Mouse (Mus musculus) ES-Bruce4 (cell line): ENCODE results near the gene Gm9821. TPM values are rescaled to one million over a fixed set of nuclear protein-coding genes. Genes with fewer than 3 reads are reported as not detected.

Experiments used
- H3K27ac ChIP-seq: 2 replicates; pipeline ENCODE4 v1.5.1; 2012; ENCODE audit warnings: low read length, inconsistent platforms; ENCODE audit not compliant: insufficient read depth
- H3K27me3 ChIP-seq: 2 replicates; pipeline ENCODE4 v1.6.1; 2012; ENCODE audit warnings: mild to moderate bottlenecking, low read length, inconsistent platforms; ENCODE audit not compliant: control insufficient read depth, poor library complexity, insufficient read depth, severe bottlenecking
- H3K36me3 ChIP-seq: 2 replicates; pipeline ENCODE4 v1.6.1; 2012; ENCODE audit warnings: inconsistent platforms, mild to moderate bottlenecking, low read length, moderate library complexity; ENCODE audit not compliant: control insufficient read depth, poor library complexity, insufficient read depth, severe bottlenecking
- H3K4me1 ChIP-seq: one replicate; pipeline ENCODE4 v1.8.1; 2011; ENCODE audit warnings: low read length; ENCODE audit not compliant: control insufficient read depth, insufficient read depth
- H3K4me3 ChIP-seq: 2 replicates; pipeline ENCODE4 v1.5.1; 2011; ENCODE audit warnings: low read depth, mild to moderate bottlenecking, low read length
- H3K9ac ChIP-seq: 2 replicates; pipeline ENCODE4 v1.6.1; 2012; ENCODE audit warnings: low read depth, mild to moderate bottlenecking, inconsistent platforms; ENCODE audit not compliant: poor library complexity, severe bottlenecking
- H3K9me3 ChIP-seq: replicated peaks from 2 replicates; pipeline ENCODE4 v1.6.1; 2012; ENCODE audit warnings: mild to moderate bottlenecking, low read length, inconsistent platforms; ENCODE audit not compliant: control insufficient read depth, poor library complexity, insufficient read depth, severe bottlenecking
- CTCF ChIP-seq: IDR thresholded peaks from one replicate; pipeline ENCODE4 v1.8.1; 2011; ENCODE audit warnings: low read depth, low read length
- EP300 ChIP-seq: IDR thresholded peaks from 2 replicates; pipeline ENCODE4 v1.6.1; 2011; ENCODE audit warnings: low read depth, low read length; ENCODE audit not compliant: insufficient read depth
- POLR2A ChIP-seq: IDR thresholded peaks from one replicate; pipeline ENCODE4 v1.8.1; 2011; ENCODE audit warnings: low read length; ENCODE audit not compliant: insufficient read depth
- polyA plus RNA-seq: library from polyadenylated mRNA; stranded (reverse); fragments of >200 nt; gene quantifications from 2 replicates; pipeline ENCODE4 v1.2.4, GENCODE M21; 2011; ENCODE audit warnings: low read depth; ENCODE audit not compliant: missing spikeins, insufficient read depth, insufficient read length

Gm9821 gene
- polyA plus RNA-seq, 1 experiment: not detected

DNA sequence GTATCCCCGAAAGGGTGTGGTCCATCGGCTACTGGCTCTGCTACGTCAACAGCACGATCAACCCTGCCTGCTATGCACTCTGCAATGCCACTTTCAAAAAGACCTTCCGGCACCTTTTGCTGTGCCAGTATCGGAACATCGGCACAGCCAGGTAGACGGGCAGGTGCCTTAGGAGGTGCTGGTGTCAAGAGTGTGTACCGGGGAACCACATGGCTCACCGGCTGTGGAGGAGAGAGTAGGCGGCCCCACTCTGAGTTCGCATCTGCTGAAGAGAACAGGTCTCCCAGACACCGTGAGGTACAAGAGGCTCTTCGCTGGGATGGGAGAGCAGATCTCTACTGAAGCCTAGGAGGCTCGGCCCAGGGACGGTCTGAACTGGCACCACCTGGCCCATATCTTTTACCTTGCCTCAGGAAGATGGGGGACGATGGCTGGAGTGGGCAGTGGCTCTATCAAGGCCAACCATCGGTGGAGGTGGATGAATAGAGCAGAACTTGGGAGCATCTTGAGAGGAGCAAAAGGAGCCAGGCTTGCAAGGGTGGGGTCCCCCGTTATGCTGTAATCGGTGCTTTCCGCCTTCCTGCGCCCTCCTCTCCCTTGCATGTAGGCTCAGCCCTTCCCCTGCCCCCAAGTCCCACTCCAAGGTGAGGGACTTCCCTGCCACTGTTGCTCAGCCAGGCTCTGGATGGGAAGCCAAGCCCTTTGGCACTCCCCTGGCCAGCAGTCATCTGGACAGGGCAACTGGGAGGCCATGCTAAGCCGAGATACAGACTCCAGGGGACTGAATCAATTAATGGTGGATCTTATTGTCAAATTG, 16.8 kb upstream of the Gm9821 start:
- Histone ChIP-seq H3K4me3 (peak overlapping the region; percentile 57), H3K4me1 (peaks cover 8% of the 10 kb centered on the region)

DNA sequence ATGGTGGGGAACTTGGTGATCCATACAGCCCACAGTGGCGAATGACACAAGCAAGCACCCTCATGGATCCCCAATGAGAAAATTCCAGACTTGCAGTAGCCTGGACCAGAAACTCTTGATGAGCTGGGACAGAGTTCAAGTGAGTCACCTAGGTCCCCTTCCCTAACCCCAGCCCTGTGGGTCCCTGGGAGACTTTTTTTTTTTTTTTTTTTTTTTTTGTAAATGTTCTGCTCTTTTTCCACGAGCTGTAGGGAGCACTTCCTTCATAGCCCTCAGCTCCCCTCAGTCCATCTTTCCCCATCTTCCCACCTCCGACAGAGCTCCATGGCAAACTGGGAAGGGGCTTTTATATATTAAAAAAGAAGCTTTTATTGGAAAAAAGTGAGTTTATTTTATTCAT, 16.0 kb upstream of the Gm9821 start:
- H3K4me1 ChIP-seq: peaks cover 8% of the 10 kb centered on the region
- H3K36me3 ChIP-seq: no peaks in the 10 kb centered on the region
- no peak for TF ChIP-seq CTCF
- TF ChIP-seq EP300: no peak
- no peak for TF ChIP-seq POLR2A
- H3K9me3 ChIP-seq: no peaks in the 10 kb centered on the region
- H3K4me3 ChIP-seq: no peak overlapping the region
- no peaks in the 10 kb centered on the region for H3K27me3 ChIP-seq
- no peak overlapping the region for H3K27ac ChIP-seq
- H3K9ac ChIP-seq: peak overlapping the region; percentile 46; the same call in 1 of the 2 replicates

More for the DNA sequence above, 16.8 kb upstream of the Gm9821 start:
- H3K9me3 ChIP-seq: no peaks in the 10 kb centered on the region
- no peaks in the 10 kb centered on the region for H3K27me3 ChIP-seq
- no peaks in the 10 kb centered on the region for H3K36me3 ChIP-seq
- no peak overlapping the region for H3K9ac ChIP-seq
- no peak overlapping the region for H3K27ac ChIP-seq
- TF ChIP-seq CTCF (no peak), EP300 (no peak), POLR2A (no peak)

DNA sequence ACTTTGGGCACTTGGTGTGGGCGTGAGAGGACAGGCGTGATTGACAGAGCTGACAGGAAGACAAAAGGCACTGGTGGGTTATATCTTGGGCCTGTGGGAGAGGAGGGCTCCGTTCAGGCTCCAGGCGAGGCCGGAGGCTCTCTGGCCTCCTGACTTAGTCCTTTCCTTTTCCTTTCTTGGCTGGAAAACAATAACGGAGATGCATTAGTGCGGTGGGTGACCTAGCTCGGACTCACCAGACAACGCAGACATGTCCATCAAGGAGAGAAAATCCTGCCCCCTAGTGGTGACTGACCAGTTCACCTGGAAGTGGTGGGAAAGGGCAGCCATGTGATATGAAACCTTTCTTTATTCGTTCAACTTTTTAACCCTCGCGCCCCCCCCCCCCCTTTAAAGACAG, 15.6 kb upstream of the Gm9821 start:
- H3K4me1 ChIP-seq: peaks cover 12% of the 10 kb centered on the region
- no peak for TF ChIP-seq EP300
- TF ChIP-seq CTCF: peak; percentile 82
- no peak for TF ChIP-seq POLR2A
- no peak overlapping the region for H3K27ac ChIP-seq
- no peaks in the 10 kb centered on the region for H3K9me3 ChIP-seq
- H3K27me3 ChIP-seq: no peaks in the 10 kb centered on the region
- H3K4me3 ChIP-seq: peak overlapping the region; percentile 86
- H3K9ac ChIP-seq: peak overlapping the region; percentile 46
- H3K36me3 ChIP-seq: no peaks in the 10 kb centered on the region

DNA sequence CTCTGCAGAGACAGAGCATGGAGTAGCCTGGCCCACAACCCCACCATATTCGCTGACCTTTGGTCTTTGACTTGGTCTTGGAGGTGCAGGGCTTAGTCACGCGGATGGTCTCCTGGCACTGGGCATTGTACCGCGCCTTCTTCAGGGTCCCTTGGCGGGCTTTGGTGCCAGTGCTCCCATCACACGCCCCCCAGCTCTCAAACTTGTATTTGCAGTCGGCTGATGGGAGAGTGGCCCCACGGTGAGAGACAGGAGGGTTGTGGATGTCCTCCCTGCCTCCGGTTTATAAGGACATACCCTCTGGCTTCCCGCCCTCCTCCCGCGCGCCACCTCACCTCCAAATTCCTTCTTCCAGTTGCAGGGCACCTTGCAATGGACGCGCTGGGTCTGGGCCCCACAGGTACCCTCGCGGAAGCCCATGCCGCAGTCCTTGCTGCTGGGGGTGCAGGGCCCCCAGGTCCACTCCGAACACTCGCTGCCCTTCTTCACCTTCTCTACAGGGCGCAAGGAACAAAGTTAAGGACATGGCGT, 14.7 kb upstream of the Gm9821 start:
- no peak for TF ChIP-seq EP300
- TF ChIP-seq CTCF: no peak
- no peak for TF ChIP-seq POLR2A
- no peaks in the 10 kb centered on the region for H3K27me3 ChIP-seq
- peak overlapping the region; percentile 46 for H3K9ac ChIP-seq
- 0 out of 2 replicates have a peak, but pooled peaks cover 3% of the 10 kb centered on the region for H3K36me3 ChIP-seq
- peaks cover 10% of the 10 kb centered on the region for H3K4me1 ChIP-seq
- H3K4me3 ChIP-seq: peak overlapping the region; percentile 86
- peak overlapping the region; percentile 50 for H3K27ac ChIP-seq
- no peaks in the 10 kb centered on the region for H3K9me3 ChIP-seq

DNA sequence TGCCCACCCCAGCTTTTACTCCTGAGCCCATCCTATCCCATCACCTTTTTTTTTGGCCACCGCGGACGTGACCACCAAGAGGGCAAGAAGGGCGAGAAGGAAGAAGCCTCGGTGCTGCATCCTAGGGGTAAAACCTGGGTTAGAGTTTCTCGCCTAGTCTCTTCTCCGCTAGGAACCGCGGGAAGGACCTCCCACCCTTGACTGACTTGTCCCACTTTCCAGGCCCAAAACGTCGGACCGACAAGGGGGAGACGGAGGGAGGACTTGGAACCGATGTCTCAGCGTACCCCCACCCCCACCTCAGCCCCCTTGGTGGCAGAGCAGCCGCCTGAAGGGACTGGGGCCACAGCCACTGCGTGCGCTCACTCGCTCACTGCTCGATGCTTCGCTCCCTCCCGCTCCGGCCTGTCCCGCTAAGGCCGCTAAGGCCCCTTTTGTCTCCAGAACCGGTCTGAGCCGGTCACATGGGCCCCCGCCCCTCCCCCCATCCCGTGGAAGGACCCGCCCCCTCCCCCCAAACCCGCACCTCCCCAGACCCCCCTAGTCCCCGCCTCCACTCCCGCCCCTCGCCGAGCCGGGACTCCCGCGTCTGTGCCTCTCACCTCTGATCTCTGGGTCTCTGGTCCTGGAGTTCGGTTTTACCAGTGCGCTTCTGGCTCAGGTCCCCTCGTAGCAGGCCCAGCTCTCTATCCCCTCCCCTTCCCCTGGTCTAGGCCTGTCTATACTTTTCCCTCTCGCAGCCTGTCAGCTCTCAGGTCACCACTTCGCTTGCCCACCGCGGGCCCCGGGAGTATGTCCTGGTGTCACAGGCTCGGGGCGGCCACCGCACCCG, 14.0 kb upstream of the Gm9821 start:
- Histone ChIP-seq H3K4me3 (peak overlapping the region; percentile 86), H3K9me3 (no peaks in the 10 kb centered on the region), H3K9ac (peak overlapping the region; percentile 46), H3K4me1 (peaks cover 10% of the 10 kb centered on the region), H3K27ac (peak overlapping the region; percentile 75), H3K36me3 (0 out of 2 replicates have a peak, but pooled peaks cover 3% of the 10 kb centered on the region), H3K27me3 (no peaks in the 10 kb centered on the region)
- TF ChIP-seq POLR2A (no peak), EP300 (peak; percentile 84)
